Mouse (Mus musculus): ENCODE results near the gene Naip6.
"Not testable (repeated sequence)": the region's sequence is repeated elsewhere in the genome, so short reads cannot be mapped to it uniquely, and the experiment has no call there.

Naip6 gene

DNA sequence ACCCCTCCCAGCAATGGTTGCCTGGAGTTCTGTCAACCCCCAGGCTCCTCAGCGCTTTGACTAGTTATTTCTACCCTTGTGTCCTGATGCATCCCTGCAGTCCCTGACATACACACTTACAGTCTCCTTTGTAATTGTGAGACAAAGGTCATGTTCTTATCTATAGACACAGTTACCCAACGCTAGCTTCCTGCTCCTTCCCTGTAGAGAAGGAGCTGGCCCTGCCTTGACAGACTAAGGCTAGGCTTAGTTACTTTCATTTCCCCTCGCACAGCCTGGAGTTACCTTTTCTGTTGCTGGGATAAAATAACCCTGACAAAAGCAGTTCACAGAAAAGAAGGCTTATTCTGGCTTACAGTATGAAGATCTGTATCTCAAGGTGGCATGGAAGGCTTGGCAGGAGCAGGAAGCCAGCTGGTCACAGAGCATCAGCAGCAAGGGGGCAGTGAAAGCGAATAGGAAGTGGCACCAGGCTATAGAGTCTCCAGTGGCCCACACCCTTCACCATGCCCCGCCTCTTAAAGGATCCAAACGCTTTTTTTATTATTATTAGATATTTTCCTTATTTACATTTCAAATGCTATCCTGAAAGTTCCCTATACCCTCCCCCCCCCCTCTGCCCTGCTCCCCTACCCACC lies at the start of gene Naip6:
TSS of gene Naip6 (minus strand) at position 419 of the 638 bp plus-strand sequence.
- DNase-seq (ENCODE audit: low spot score in 2 of 2): not testable (repeated sequence)

- not testable (repeated sequence) for DNase-seq (ENCODE audit: low spot score in 2 of 2)
Observed at GRCm38 (mm10) chr13:100352315-100352714, 34.8 kb upstream of the Naip6 start.

GRCm38 (mm10) chr13:100349510-100350173 lies 32.2 kb upstream of the Naip6 start:
- DNase-seq (ENCODE audit: low spot score in 2 of 2): not testable (repeated sequence)

DNA sequence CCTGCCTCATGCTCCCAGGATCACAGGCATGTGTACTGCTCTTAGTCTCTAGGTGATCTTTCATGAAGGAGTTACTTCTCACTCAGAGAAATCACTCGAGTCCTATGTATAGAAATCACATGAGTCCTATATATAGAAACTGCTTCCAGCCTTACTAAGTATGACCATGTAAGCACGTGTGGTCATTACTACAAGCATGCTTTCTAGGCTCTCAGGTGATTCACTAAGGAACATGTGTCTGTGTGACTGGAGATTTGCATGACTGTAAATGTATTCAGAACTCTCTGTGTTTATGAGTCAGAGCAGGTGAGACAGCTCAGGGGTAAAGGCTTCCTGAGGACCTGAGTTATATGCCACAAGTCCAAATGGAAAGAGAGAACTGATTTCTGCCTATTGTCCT lies 24.3 kb upstream of the Naip6 start:
- DNase-seq (ENCODE audit: low spot score in 2 of 2): no peak

DNA sequence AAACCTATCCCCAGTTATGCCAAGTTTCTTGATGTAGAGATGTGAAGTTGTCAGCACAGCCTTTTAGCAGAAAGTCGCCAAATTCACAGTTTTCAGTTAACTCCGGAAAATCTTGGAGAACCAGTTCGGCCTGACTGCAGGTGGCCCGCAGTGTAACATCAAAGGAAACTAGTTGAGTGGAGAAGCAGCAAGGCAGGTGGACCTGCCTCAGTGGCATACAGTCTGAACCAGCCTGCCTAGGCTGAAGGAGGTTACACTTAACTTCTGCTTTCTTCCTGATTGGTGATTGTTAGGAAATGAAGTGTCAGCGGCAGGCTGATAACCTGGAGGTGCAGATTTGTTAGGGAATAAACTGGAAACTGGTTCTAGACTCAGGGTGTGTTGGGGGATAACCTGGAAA lies 14.3 kb upstream of the Naip6 start:
- DNase-seq (ENCODE audit: low spot score in 2 of 2): not testable (repeated sequence)

- not testable (repeated sequence) for DNase-seq (ENCODE audit: low spot score in 2 of 2)
Observed at GRCm38 (mm10) chr13:100328899-100329298, 11.4 kb upstream of the Naip6 start.

GRCm38 (mm10) chr13:100328029-100328428 lies 10.6 kb upstream of the Naip6 start:
- not testable (repeated sequence) for DNase-seq (ENCODE audit: low spot score in 2 of 2)

GRCm38 (mm10) chr13:100322266-100322837 lies 4.9 kb upstream of the Naip6 start:
- DNase-seq (ENCODE audit: low spot score in 2 of 2): not testable (repeated sequence)

DNA sequence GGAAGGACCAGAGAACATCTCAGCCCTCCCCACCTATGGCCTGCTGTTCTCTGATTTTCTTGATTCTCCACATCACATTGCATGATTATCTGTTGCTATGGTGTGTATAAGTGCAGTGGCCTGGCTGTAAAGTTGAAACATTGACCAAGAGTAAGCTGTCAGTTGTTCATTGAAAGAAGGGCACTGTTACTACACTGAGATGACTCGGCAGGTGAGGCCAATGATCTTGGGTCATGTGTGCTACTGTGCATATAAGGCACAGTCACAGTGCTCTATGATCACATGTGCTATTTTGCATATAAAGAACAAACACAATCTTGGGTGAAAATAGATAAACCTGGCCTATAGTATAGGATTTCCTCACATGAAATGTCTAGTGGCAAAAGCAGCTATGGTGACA lies 32.9 kb downstream of the Naip6 start:
- DNase-seq (ENCODE audit: low spot score in 2 of 2): no peak

DNA sequence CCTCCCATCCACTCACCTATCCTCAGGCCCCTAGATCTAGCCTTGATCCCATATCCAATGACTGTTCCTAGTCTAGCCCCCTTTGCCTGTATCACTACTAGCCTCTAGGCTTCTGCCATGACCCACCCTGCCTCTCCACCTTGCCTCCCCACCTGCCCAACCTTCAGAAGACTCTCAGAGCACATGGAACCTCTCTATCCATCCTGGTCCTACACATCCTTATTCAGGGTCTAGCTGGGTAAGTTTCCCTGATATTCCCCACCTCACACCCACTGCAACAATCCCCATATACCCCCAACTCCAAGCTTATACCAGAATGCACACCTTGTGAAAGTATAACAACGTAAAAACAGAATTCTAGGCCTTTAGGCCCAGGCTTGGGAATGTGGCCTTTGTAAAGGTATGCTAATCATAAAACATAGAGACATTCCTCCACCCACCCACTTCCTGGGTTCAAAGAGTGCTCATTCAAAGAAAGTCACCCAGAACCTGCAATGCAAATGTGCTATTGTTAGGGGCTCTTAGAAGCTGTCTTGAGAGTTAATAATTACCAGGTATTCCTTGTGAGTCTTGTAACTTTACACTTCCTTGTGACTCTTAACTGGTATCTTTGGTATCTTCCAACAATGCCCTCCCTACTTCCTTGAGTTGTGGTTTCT lies 45.9 kb downstream of the Naip6 start:
- DNase-seq (ENCODE audit: low spot score in 2 of 2): not testable (repeated sequence)

- DNase-seq (ENCODE audit: low spot score in 2 of 2): not testable (repeated sequence)
Observed at GRCm38 (mm10) chr13:100256996-100257395, 60.5 kb downstream of the Naip6 start.

- DNase-seq (ENCODE audit: low spot score in 2 of 2): not testable (repeated sequence)
Observed at GRCm38 (mm10) chr13:100255925-100256324, 61.5 kb downstream of the Naip6 start.

DNA sequence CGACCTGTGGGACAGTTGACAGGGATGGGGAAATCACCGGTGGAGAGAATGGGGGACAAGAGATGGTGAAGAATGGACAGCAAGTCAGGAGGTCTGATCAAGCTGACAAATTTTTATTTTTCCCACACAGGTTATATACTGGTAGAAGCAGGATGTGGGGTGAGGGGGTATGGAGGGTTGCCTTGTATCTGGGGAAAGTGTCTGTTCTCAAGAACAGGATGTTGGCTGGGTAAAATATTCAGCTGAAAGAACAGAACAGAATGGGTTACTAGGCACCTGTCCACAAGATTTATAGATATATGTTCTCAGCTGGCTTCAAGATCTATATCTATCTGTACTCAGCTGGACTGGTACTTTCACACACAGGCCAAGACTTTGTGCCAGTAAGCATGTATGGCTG lies 65.6 kb downstream of the Naip6 start:
- not testable (repeated sequence) for DNase-seq (ENCODE audit: low spot score in 2 of 2)

DNA sequence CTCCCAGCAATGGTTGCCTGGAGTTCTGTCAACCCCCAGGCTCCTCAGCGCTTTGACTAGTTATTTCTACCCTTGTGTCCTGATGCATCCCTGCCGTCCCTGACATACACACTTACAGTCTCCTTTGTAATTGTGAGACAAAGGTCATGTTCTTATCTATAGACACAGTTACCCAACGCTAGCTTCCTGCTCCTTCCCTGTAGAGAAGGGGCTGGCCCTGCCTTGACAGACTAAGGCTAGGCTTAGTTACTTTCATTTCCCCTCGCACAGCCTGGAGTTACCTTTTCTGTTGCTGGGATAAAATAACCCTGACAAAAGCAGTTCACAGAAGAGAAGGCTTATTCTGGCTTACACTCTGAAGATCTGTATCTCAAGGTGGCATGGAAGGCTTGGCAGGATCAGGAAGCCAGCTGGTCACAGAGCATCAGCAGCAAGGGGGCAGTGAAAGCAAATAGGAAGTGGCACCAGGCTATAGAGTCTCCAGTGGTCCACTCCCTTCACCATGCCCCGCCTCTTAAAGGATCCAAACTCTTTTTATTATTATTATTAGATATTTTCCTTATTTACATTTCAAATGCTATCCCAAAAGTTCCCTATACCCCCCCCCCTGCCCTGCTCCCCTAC lies 70.5 kb downstream of the Naip6 start:
- DNase-seq (ENCODE audit: low spot score in 2 of 2): not testable (repeated sequence)

- DNase-seq (ENCODE audit: low spot score in 2 of 2): not testable (repeated sequence)
Observed at GRCm38 (mm10) chr13:100246223-100246622, 71.3 kb downstream of the Naip6 start, which contains the start of gene Naip5. Gene Naip5 (minus strand): TSS chr13:100246323.

GRCm38 (mm10) chr13:100243702-100244101 lies 73.8 kb downstream of the Naip6 start:
- DNase-seq (ENCODE audit: low spot score in 2 of 2): no peak

Measured in frontal cortex, postnatal 14 days (tissue).